Mouse (Mus musculus) ovary, adult 18-20 months (tissue): Measurements from ENCODE around the gene Gse1.

Experiments used
- DNase-seq: peaks from one replicate; pipeline ENCODE4 v3.0.0; 2022; ENCODE audit warnings: low spot score, mixed read lengths

The Gse1 gene

DNA sequence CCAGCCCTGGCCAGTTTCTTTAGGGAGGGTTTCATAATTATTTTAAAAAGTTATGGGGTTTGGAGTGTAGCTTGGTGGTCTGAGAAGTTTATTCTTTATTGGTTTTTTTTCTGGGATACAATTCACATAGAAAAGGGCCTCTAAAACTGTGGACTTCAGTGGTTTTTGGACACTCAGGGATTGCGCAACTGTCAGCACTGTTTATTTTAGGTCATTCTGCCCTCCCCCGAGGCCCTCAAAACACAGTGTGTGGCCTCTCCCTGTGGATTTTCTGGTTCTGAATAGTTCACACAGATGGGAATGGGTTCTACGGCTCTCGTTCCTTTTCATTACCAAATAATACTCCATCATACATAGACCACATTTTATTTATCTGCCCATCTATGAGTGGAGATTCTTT lies 15.0 kb downstream of the Gse1 start:
- DNase-seq, result no peak

DNA sequence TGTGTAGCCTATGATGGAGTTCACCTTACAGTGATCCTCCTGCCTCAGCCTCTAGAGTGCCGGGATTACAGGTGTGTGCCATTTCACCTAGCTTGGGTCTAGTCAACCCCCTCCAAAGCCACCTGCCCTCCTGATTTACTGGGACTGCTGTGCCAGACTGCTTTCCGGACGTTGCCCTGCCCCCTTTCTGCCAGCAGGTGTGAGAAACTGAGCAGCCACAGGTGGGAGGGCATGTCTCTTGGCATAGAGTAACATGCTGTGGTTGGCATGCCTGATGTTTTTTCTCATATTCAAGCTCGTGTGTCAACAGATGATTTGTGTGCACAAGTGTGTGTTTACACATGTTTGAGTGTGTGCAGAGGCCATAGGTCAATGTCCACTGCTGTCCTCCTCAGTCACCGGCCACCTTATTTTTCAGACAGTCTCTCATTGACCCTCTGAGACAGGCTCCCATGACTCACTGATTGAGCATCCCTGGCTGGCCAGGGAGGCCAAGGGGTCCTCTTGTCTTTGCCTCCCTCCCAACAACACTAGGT lies 15.7 kb downstream of the Gse1 start:
- no peak for DNase-seq

DNA sequence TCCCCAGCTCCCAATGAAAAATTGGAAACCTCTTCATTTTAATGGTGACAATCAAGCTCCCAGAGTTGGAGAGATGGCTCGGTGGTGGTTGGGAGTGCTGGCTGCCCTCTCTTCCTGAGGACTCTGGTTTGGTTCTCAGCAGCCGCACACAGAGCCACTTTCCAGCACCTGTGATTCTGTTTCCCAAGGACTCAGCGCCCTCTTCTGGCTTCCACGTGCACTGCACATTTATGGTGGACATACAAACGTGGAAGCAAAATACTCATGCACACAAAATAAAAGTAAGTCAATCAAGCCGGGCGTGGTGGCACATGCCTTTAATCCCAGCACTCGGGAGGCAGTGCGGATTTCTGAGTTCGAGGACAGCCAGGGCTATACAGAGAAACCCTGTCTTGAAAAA lies 16.3 kb downstream of the Gse1 start:
- no peak for DNase-seq

DNA sequence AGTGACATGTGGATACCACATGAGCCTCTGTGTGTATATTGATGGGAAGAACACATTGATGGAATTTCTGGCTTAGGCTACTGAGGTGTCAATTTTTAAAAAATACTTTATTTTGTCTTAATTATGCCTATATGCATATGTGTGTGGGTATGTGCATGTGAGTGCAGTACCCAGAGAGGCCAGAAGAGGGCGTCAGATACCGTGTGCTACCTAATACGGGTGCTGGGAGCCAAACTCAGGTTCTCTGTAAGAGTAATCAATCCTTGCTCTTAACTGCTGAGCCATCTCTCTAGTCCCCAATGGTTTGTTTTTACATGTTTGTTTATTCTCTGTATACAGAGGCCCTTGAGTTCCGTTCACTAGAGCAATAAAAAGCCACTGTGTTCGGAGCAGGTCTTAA lies 19.4 kb downstream of the Gse1 start:
- DNase-seq, result no peak

DNA sequence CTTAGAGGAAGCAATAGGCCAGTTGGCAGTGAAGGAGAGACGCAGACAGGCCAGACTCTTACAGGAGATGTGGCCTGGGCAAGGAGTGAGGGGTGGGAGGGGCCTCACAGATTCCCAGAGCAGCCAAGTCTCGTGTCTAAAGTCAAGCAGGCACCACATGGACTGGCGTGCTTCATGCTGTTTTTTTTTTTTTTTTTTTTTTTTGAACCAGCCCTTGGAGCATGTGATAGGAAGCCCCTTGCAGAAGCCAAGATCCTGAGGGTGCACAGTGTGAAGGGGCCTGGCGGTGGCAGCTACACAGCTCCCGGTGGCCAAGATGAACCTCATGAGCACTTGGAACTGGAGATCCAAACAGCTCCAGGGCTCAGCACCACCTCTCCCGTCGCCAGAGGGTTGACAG lies 19.8 kb downstream of the Gse1 start:
- DNase-seq, result no peak

DNA sequence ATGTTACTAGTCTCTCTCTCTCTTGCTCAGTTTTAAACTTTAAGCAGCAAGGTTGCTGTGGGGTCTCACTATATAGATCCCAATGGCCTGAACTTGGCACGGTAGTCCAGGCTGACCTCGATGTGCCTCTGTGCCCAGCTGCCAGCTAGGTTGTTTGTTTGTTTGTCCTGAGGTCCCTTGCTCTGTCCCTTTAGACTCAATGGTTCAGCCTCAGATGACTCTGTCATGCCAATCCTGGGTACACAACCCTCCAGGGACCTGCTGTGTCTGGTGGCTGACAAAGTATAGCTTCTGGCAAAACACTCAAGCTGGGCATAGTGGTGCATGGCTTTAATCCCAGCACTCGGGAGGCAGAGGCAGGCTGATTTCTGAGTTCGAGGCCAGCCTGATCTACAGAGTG lies 20.2 kb downstream of the Gse1 start:
- no peak for DNase-seq

DNA sequence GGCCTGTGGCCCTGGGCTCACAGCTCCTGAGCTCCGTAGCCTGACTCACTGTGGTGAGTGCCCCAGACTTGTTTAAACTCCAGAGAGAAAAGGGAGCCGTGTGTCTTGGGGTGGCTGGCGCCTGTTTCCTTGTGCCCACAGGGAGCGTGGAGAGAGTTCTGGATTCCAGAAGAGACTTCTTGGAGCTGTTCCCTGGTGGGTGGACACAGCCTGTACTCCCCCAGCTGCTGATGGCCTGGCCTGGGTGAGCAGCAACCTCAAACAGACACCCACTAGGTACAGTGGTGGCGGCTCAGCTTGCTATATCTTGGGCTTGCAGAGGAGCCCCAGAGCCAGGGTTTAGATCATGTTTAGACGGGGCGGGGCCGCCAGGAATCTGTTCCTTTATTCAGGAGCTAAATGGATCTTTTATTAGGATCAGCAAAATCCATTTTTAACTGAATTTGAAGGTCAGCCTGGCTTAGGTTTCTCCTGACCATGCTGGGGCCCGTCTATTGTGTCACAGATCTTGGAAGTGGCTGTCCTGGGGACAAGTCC lies 21.6 kb downstream of the Gse1 start:
- DNase-seq, result no peak

DNA sequence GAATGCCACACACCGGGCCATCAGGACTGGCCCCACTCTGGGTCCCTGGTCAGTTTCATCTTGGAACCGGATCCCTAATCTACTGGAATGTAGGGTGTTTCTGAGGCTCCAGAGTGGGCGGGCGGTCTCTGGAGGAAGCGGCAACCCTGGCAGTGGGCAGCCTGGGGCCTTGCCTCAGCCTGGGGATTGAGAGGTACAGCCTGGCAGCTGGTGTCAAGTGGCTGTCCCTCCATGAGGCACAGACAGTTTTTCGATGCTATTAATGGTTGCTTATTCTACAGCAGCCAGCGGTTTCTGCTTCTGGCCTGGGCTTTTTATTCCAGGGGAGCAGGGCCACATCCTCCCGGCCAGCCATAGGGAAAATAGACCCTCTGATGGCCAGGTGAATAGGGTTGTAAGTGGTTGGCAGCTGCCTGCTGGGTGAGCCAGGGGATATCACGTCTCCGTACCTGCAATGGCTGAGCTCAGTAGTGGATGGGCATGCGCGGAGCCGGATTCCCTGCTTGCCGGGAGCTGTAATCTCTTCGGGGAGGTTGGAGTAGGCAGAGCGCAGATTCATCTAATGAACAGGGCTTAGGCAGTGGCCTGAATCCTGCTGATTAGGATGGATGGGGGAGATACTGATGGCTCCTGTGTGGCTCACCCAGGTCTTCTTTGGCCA lies 22.6 kb downstream of the Gse1 start:
- DNase-seq, result no peak

DNA sequence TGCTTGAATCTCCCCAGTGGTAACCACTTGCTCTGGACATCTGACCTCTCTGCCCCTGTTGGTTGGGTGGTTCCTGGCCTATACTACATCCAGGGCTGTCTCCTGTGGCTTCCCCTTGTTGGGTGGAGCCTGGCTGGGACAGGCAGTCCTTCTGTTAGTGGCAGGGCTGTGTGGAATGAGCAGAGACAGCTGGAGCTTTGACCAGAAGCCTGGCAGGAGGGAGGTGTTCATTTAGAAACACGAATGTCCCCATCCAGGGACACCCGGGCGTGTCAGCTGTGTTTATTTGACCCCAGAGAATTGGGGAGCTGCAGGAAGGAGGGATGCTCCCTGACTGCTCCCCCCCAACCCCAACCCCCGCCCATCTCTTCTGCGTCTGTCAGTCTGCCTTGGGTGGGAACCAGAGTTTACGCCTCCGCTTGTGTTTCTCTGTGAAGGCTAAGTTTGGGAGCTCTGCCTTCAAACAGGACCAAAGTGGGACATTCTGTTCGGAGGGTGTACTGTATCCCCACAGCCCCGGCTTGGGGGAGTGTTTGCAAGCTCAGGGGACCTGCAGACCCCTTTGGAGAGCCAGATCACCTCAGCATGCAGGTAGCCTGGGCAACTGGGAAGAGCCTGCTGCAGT lies 23.3 kb downstream of the Gse1 start:
- DNase-seq, result no peak

DNA sequence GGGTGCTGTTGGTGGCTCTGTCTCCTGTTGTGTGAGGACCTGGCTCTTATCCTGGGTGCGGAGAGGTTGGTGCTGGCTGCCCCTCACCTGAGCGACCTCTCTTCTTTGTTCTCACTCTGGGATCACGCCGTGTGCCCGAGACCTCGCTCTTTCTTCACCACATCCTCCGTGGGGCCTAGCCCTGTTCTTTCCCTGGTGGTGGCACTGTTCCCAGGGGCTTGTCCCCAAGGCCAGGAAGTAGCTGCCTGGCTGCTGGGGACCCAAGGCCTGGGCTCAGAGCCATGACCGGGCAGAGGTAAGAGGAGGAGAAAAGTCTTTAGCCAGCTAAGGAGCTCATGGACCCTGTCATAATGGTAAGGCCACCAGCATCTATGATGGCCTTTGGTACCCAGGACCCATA lies 25.4 kb downstream of the Gse1 start:
- DNase-seq, result no peak

DNA sequence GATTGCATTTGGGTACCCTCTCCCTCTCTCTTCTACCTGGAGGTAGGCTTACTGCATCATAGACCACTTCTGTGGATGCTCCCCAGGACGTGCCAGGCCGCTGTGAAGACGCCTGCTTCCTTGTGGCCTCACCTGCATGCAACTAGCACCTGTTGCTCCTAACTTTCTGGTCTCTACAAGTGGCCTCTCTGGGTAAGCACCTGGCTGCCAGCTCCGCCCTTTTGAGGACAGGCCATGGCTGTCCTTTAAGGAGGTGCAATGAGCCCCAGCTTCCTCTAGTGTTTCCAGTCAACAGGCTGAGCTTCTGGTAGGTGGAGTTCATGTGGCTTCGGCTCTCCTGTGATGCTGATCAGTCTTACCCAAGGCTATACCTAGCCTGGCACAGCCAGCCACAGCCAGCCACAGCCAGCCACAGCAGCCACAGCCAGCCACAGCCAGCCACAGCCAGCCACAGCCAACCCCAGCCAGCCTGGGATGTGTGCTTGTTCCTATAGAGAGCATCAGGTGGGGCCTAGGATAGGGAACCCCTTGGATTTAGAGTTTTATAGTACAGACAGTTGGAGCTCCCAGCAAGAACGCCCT lies 27.2 kb downstream of the Gse1 start:
- DNase-seq, result no peak

DNA sequence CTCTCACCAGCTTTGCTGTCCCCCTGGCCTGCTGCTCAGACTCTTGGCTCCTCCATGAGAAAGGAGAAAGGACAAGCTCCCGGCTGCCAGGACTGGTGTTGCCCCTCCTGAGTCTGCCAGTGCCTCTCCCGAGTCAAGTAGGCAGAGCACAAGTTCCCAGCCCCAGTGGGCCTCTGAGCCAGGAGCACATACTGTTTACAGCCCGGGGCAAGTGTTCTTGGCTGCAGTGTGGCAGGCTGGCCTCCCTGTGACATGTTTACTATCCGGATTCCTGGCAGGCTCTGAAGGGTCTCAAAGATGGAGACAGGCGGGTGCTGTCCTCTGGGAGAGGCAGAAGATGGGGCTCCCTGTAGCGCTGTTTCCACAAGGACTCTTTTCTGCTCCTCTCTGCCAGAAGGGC lies 28.7 kb downstream of the Gse1 start:
- DNase-seq, result no peak

DNA sequence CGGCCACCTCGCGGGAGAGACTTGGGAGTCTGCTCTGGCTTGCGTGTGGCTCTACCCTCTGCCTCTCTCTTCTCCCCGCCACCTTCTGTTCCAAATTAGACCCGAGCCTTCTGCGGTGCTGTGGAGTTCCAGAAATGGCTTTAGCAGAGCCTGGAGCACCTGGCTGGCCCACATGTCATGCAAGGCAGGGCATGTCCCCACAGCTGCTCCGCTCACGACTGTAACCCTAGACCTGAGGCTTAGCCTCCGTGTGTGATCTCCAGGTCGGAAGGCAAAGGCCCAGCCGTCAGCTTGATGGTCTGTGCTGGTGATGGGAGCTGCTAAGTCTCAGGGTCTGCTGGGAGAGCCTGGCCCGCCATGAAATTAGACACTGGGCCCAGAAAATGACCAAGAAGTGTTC lies 30.9 kb downstream of the Gse1 start:
- no peak for DNase-seq

DNA sequence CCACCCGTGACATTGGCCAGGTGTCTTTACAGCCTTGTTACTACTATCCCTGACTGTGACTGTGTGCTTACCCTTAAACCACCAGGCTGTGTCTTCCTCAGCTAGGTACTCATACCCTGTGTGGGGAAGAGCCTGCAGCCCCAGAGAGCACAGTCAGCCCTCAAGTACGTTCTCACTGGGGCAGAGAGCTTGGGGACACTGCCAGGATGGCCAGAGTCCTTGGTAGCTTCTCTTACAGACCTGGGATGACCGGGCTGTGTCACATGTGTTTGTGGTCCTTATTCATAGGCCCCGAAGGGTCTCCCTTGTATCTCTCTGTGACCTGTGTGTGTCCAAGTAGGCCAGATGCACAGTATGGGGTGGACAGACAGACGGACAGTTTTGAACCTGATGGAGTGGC lies 32.4 kb downstream of the Gse1 start:
- DNase-seq, result no peak

DNA sequence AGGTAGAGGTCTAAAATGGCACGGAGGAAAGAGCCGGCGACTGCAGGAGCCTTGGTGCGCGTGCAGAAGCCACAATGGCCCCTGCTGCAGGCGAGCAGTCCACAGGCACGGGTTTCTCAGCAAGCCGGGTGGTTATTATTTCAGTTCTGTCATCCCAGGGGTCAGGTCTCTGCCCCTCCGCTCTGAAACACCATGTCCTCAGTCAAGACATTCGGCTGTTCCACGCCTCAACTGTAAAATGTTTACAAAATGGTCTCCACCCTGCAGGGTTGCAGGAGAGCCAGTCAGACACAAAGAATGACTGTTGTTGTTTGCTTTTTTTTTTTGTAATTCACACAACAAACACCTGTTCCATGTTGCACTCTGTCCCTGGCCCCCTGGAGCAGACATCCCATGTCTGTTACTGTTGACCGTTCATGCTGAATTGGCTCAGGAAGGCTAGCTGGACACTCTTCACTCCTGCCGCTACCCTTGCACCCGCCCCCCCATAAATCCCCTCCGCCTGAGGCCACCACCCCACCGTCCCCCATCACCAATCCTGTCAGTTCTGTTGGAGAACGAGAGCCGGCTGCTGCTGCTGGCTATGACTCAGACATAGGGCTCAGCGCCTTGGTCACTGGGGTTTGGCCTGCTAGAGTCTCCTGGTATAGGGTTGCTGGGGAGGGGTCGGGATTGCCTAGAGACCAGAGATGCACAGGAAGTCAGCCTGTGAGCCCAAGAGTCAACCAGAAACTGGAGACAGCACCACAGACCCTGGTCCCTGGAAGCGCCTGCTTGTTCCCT lies 33.3 kb downstream of the Gse1 start:
- DNase-seq, result no peak

DNA sequence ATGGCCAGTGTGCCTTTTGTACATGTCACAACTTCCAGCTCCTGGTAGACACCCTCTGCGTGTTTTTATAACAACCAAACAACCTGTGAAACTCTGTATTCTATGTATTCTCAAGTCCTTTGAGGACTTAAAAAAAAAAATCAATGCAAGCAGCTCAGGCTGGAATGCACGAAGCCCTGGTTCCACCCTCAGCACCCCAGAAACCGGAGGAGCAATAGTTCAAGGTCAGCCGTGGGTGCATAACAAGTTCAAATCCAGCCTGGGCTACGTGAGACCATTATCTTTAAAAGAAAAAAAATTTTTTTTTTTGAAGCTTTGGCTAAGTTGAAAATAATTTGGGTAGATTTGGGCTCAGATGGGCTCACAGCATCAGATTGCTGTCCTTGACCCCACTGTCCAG lies 35.6 kb downstream of the Gse1 start:
- no peak for DNase-seq

DNA sequence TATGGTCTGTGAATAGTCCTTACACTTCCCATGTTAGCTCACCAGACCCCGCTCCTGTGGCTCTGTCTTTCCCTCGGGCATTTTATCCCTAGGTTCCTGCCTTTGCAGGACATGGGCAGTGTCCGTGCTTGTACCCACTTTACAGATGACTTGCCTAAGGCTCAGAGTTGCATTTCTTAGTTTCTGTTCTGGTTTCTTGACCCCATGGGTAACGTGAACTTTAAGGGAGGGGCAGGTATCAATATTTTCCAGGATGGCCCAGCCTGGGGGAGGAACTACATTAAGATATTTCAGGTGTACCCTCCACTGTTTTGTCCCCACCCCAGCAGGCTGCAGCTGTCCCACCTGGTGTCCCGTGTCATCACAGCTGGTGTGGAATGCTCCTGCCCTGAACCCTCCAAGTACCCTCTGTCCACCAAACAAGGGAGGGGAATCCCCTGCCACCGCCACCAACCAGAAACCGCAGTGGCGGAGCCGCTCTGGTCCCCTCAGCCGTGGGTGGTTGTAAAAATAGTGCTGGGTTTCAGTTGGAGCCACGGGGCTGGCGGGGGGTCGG lies 36.2 kb downstream of the Gse1 start:
- no peak for DNase-seq

DNA sequence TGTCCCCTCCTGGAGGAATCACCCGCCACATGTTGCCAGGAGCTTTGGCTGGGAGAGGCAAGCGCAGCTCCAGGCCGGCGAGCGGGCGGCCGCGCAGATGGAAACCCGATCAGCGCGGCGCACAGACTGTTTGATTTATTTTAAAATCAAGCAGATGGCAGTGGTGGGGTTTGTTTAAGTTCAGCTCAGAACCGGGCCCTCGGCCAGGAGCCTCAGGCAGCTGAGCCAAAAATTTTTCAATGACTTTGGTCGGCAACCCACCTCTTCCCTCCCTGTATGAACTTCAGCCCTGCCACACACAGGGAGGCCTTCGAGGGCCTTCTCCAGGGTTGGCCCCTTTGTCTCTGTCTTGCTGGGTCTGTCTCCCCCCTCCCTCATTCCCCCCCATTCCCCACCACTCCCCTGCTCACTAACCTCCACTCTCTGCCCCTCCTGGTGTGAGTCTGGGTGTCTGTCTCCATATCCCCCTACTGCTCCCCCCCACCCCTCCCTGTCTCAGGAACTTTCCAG lies 36.7 kb downstream of the Gse1 start:
- DNase-seq, result peak; percentile 72

DNA sequence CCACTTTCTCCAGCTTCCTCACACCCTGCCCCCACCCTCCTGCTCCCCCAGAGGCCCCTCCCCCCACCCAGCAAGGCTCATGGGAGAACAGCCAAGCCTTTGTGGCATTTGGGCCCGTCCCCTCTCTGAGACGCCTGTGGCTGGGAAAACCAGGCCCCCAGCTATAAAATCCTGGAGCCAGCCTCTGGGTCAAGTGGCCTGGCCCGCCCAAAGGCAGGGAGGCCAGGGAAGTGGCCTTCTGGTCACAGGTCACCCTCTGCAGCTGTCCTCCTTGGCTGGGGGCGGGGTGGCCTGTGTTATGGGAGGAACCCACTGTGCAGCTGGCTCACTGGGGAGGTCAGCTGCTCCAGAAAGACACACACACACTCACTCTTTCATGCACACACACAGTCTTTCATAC lies 37.2 kb downstream of the Gse1 start:
- peak; percentile 63 for DNase-seq

DNA sequence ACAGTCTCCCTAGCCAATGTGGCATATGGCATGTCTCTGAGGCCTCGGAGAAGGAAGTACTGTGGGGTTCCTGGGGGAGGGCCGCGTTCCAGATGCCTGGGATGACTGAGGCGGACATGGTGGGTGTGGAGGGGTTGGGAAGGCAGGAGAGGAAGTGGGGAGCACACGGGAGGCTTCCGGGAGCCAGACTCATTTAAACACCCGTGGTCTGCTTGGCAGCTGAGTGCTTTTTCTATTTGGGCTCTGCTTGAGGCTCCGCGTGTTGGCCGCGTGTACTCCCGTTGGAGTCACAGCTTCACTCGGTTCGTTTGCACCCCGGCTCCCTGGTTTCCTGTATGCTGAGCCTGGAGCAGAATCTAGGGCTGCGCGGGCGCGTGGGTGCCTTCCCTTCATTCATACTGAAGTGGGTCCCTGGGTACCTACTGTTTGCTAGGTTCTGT lies 40.3 kb downstream of the Gse1 start:
- DNase-seq, result no peak

DNA sequence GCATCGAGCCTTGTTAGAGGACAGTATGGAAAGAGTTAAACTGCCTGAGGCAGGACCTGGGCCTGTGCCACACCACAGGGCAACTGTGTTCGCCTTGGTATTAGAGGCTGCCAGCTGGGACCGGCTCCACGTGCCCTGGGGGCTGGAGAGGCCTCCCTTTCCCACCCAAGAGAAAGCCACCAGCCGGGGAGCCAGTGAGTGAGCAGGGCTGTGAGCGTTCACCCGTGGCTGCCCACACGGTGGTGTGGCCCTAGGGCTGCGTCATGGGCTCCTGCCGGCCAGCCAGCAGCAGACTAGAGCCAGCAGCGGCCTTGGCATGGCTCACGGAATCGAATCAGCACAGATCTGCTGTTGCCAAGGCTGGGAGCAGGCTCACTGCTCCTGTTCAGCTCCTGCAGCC lies 42.2 kb downstream of the Gse1 start:
- DNase-seq, result peak; percentile 78

DNA sequence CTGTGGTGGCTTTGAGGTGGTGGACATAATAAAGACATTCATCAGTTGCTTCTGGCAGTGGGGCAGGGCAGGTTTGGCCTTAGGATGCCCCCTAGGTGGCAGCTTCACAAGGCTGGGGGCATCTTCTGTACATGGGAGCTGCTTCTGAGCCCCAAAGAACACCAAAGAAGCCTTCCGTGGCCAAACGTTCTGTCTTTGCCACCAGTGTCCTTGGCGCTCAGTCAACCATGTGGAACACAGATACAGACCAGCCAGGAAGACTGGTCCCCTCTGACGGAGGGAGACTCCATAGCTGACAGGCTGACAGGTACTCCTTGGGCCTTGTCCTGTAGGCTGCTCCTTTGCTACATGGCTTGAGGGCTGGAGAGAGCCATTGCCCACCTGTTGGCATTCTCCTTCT lies 45.2 kb downstream of the Gse1 start:
- no peak for DNase-seq
